Mouse (Mus musculus) kidney, postnatal 0 days (tissue): ENCODE results near the gene Mgarp. TPM values are rescaled to one million over a fixed set of nuclear protein-coding genes. Genes with fewer than 3 reads are reported as not detected.
"Not testable (repeated sequence)": the region's sequence is repeated elsewhere in the genome, so short reads cannot be mapped to it uniquely, and the experiment has no call there.

Experiments used
- ATAC-seq: fragments of 200-750 bp; cut with Nextera tagmentation; replicated peaks from 2 replicates; pipeline ENCODE4 v1.8.0; 2017; ENCODE audit warnings: low read depth, moderate number of reproducible peaks, moderate TSS enrichment, moderate library complexity; ENCODE audit not compliant: low FRiP score
- DNase-seq: peaks from one replicate; pipeline ENCODE4 v3.0.0-alpha.2; 2016; ENCODE audit warnings: low spot score
- H3K27ac ChIP-seq: fragments of 300-500 bp; sonication (generic); 2 replicates; pipeline ENCODE4 v1.5.1; 2014; ENCODE audit warnings: mild to moderate bottlenecking
- H3K27me3 ChIP-seq: fragments of 300-500 bp; sonication (generic); 2 replicates; pipeline ENCODE4 v1.6.1; 2014; ENCODE audit warnings: low read length, mixed read lengths; ENCODE audit not compliant: insufficient read depth
- H3K36me3 ChIP-seq: fragments of 300-500 bp; sonication (generic); 2 replicates; pipeline ENCODE4 v1.6.1; 2014; ENCODE audit warnings: low read length, mixed read lengths; ENCODE audit not compliant: insufficient read depth
- H3K4me1 ChIP-seq: fragments of 300-500 bp; sonication (generic); replicated peaks from 2 replicates; pipeline ENCODE4 v1.6.1; 2014; ENCODE audit warnings: antibody characterized with exemption, low read length, mixed read lengths; ENCODE audit not compliant: insufficient read depth
- H3K4me2 ChIP-seq: fragments of 300-500 bp; sonication (generic); 2 replicates; pipeline ENCODE4 v1.6.1; 2014; ENCODE audit warnings: mild to moderate bottlenecking, low read length, moderate library complexity, mixed read lengths
- H3K4me3 ChIP-seq: fragments of 300-500 bp; sonication (generic); replicated peaks from 2 replicates; pipeline ENCODE4 v1.5.1; 2014; ENCODE audit warnings: low read depth, low read length
- H3K9ac ChIP-seq: fragments of 300-500 bp; sonication (generic); 2 replicates; pipeline ENCODE4 v1.6.1; 2014; ENCODE audit warnings: low read depth, low read length
- H3K9me3 ChIP-seq: fragments of 300-500 bp; sonication (generic); replicated peaks from 2 replicates; pipeline ENCODE4 v1.6.1; 2016; ENCODE audit warnings: low read length, inconsistent platforms, mixed read lengths
- CTCF ChIP-seq: IDR thresholded peaks from 2 replicates; pipeline ENCODE4 v1.5.1; 2016; ENCODE audit warnings: antibody characterized with exemption, low read depth, mild to moderate bottlenecking, moderate library complexity
- WGBS: fragments of 180-500 bp; shearing (Covaris S2); extraction: QIAGEN DNeasy Blood & Tissue Kit; methylation state at CpG from one replicate; pipeline ENCODE4 v1.1.7; 2014; 5-methylcytosine and 5-hydroxymethylcytosine counted together
- polyA plus RNA-seq: library from polyadenylated mRNA; unstranded; fragments of >200 nt; fragmentation: Nextera tagmentation; extraction: Ambion mirVana; gene quantifications from 2 replicates; pipeline ENCODE4 v1.2.1, GENCODE M21; 2015

The Mgarp gene
- polyA plus RNA-seq, 1 experiment from 2014 or later = 0.76 TPM

DNA sequence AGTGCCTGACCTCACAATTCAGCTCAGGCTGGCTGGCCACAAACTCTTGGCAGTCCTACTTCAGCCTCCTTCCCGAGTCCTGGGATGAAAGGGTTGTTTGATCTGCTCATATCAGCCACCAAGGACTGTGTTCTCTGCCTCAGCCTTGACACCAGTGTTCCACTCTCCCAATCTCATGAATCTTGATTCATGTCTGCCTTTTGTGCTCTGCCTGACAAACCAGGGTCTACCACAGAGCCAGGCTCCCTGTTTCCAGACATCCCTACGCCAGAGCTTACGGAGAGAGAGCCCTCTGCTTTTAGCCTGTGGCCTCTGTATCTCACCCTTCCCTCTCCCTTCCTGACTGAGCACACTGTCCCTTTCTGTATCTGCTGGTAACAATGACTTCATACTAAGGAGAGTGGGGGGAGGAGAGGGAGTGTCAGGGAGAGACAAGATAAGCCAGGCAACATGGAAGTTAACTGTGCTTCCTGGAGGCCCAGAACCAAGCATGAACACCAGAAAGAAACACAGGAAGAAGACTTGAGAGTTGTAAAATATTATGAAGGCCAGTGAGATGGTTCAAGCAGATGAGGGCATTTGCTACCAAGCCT, 47.8 kb downstream of the Mgarp start:
- H3K27ac ChIP-seq = no peak overlapping the region
- H3K4me1 ChIP-seq = no peaks in the 10 kb centered on the region
- no peak overlapping the region for H3K4me3 ChIP-seq
- 58% methylated on average over 3 of the region's 3 CpGs for WGBS
- no peak overlapping the region for H3K9ac ChIP-seq
- H3K4me2 ChIP-seq = no peak overlapping the region
- H3K27me3 ChIP-seq = no peaks in the 10 kb centered on the region
- no peak for DNase-seq
- TF ChIP-seq CTCF = no peak
- no peaks in the 10 kb centered on the region for H3K9me3 ChIP-seq
- H3K36me3 ChIP-seq = no peaks in the 10 kb centered on the region
- no peak for ATAC-seq

DNA sequence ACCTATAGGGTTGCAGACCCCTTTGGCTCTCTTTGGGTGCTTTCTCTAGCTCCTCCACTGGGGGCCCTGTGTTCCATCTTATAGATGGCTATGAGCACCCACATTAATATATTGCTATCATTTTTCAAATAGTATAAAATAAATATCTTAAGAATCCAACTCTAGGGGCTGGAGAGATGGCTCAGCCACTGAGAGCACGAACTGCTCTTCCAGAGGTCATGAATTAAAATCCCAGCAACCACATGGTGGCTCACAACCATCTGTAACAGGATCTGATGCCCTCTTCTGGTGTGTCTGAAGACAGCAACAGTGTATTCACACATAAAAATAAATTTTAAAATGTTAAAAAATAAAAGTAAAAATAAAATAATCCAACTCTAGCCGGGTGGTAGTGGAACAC, 51.5 kb downstream of the Mgarp start:
- DNase-seq, H3K27me3 ChIP-seq, H3K4me1 ChIP-seq, H3K4me3 ChIP-seq, ATAC-seq, H3K9ac ChIP-seq, H3K9me3 ChIP-seq, H3K36me3 ChIP-seq, H3K27ac ChIP-seq, H3K4me2 ChIP-seq: not testable (repeated sequence)
- 0 out of 2 replicates have a peak, but pooled peaks have one; percentile 18 for TF ChIP-seq CTCF
- 98% methylated on average over 2 of the region's 2 CpGs for WGBS

DNA sequence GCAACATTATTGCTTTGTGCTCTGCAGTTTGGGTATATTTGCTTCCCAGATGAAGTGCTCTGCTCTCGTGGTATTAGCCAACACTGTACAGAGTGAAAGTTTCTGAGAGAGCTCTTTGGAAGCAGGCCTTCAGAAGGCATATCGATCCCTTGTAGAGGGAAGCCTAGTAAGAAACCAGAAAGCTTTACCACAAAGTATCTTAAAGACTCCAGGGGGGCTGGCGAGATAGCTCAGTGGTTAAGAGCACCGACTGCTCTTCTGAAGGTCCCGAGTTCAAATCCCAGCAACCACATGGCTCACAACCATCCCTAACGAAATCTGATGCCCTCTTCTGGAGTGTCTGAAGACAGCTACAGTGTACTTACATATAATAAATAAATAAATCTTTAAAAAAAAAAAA, 52.4 kb downstream of the Mgarp start:
- H3K9ac ChIP-seq, H3K4me1 ChIP-seq, DNase-seq, H3K36me3 ChIP-seq, H3K4me3 ChIP-seq, H3K9me3 ChIP-seq, H3K27ac ChIP-seq, ATAC-seq, H3K27me3 ChIP-seq, H3K4me2 ChIP-seq: not testable (repeated sequence)
- WGBS = 87% methylated on average over 6 of the region's 6 CpGs

DNA sequence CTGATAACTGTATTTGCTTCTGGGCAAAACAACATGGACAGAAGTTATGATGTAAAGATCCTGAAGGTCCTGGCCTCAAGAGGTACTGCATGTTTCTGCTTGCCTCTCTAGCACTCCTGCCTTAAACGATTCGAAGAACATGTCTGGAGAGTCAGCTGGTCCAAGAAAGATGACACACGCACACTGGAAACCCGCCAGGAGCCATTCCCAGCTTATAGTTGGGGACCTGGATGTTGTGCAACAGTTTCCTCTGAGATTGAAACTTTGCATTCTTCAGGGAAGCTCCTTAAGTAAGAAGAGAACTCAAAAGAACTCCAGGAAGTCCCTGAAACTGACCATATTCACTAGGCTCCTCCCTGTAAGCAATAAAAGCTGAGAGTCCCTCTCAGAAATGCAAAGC, 53.3 kb downstream of the Mgarp start:
- ATAC-seq (no peak), DNase-seq (no peak)
- no peaks in the 10 kb centered on the region for H3K27me3 ChIP-seq
- no peak overlapping the region for H3K4me2 ChIP-seq
- TF ChIP-seq CTCF = no peak
- H3K9ac ChIP-seq = no peak overlapping the region
- no peaks in the 10 kb centered on the region for H3K9me3 ChIP-seq
- 88% methylated on average over 4 of the region's 4 CpGs for WGBS
- no peak overlapping the region for H3K4me3 ChIP-seq
- H3K27ac ChIP-seq = no peak overlapping the region
- no peaks in the 10 kb centered on the region for H3K36me3 ChIP-seq
- no peaks in the 10 kb centered on the region for H3K4me1 ChIP-seq

DNA sequence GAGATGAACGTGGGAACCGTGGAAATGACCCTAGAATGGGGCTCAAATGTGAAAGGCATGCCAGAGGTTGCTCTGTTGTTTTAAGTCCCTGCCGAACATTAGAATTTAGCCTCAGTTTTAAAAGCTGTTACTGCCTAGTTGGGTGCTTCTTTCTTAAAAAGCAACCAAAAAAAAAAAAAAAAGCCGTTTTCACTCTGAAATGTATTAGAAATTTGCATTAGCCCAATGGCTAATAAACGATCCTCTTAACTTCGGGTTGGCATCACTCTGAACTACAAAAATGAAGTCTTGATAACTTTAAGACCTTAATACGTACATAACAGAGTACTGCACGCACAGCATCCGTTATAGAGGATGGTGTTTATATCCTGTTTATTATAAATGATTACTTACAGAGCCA, 54.4 kb downstream of the Mgarp start:
- no peak for DNase-seq
- Histone ChIP-seq H3K9ac (peak overlapping the region; percentile 96), H3K36me3 (no peaks in the 10 kb centered on the region), H3K4me1 (no peaks in the 10 kb centered on the region), H3K27me3 (no peaks in the 10 kb centered on the region), H3K27ac (peak overlapping the region; percentile 97), H3K4me3 (peak overlapping the region; percentile 94), H3K9me3 (no peaks in the 10 kb centered on the region), H3K4me2 (peak overlapping the region; percentile 93)
- no peak for ATAC-seq
- no peak for TF ChIP-seq CTCF
- 5% methylated on average over 9 of the region's 9 CpGs for WGBS

DNA sequence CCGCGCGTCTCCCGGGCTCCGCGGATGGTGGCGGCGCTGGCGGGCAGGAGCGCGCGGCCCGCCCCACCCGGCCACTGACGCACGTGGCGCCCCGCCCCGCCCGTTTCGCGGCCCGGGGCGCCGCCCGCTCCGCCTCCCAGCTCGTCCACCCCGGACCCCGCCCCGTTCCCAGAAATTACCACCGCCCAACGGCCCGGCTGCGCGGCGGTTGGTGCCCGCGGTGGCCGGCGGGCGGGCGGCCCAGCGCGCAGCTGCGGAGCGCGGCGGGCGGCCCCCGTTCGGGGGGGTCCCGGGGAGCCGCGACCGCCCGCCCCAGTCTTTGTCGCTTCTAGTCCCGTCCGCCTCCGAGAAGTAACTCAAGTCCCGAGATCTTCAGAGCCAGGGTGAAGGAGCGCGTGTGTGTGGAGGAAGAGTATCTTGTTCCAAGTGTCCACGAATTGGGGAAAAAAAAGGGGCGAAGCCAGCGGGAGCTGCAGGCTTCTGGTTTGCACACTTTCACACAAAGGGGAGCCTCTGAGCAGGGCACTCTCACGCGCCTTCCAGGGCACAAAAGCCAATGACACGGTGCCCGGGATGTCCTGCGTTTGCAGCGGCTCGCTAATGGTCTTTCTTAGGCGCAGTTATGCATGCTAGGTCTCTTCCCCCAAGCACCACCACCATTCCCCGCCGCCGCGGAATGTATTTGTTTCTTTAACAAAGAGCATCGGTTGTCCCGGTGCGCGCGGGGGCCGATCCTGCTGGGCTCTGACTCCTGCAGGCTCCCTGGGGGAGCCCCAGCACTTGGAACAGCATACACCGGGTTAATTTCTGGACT, 55.1 kb downstream of the Mgarp start:
- Histone ChIP-seq H3K9me3 (no peaks in the 10 kb centered on the region), H3K27me3 (no peaks in the 10 kb centered on the region), H3K36me3 (no peaks in the 10 kb centered on the region), H3K27ac (peak overlapping the region; percentile 97), H3K4me2 (peak overlapping the region; percentile 93), H3K4me1 (no peaks in the 10 kb centered on the region), H3K9ac (peak overlapping the region; percentile 96), H3K4me3 (peak overlapping the region; percentile 94)
- TF ChIP-seq CTCF = no peak
- DNase-seq = peak; percentile 85
- ATAC-seq = peak; percentile 83
- under 1% methylated on average over 79 of the region's 86 CpGs for WGBS
